Mouse (Mus musculus) cerebellum, postnatal 10 days (tissue): ENCODE results near the gene Tmprss13.
A peak's percentile ranks its signal among the peaks of the same experiment; 100 is the strongest.

Experiments used
- DNase-seq, 2 experiments: peaks; one replicate each; pipeline ENCODE4 v3.0.0; 2021; ENCODE audit warnings: mixed read lengths in 2 of 2

Tmprss13 gene

GRCm38 (mm10) chr9:45337406-45337805 lies 18.5 kb downstream of the Tmprss13 start:
- no peak for DNase-seq

GRCm38 (mm10) chr9:45343066-45343465 lies 24.2 kb downstream of the Tmprss13 start:
- peak; percentile 69 to 71 for DNase-seq

DNA sequence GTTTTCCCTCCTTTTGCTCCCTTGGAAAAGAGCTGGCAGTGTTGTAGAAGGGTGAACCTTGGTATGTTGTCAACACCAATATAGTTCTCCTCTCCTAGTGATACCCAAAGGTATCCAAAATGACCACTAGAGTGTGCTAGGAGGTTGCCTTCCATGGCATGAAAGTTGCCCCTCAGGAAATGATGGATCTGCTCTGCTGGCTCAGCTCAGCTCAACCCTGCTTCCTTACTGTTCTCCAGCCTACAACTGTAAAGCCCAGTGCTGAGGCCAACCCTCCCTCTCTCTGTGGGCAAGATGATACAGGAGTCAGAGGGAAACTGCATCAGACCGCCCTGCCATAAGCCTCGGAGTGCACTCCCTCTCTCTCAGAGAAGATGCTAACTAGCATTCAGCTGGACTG lies 26.6 kb downstream of the Tmprss13 start:
- DNase-seq = peak; percentile 80 to 88

GRCm38 (mm10) chr9:45346276-45346675 lies 27.4 kb downstream of the Tmprss13 start:
- peak; percentile 81 to 89 for DNase-seq

DNA sequence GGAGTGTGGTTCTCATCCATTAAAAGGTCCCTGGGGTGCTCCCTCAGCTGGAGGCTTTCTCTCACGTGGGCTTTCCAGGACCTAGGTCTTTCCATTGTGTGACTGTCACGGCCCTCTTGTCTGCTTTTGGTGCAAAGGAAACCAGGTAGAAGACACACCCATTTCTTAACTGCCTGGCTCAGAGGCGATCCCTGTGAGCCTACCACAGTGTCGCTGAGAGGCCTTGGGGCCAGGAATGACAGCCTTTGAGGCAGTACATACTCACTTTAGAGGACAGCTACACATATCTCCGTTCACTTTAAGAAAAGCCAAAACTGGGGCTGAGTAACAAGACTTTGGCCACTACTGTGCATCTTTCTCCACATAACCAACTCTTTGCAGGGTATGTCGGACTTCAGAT lies 29.7 kb downstream of the Tmprss13 start:
- no peak for DNase-seq

DNA sequence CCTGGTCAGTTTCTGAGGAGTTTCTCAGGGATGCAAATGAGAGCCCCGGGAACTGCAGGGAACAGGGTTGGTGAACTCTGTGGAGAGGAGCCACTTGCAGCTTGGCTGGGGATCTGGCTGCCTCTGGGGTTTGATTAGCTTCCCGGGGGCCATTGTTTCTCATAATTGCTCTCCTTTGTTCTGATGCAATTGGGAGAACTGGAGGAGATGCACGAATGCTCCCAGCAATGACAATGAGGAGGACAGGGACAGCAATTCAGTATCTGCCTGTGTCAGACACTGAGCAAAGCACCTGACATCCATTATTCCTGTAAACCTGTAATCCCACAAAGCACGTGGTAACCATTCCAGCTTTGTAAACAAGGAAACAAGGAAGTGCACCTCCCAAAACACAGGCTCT lies 30.3 kb downstream of the Tmprss13 start:
- DNase-seq = no peak

DNA sequence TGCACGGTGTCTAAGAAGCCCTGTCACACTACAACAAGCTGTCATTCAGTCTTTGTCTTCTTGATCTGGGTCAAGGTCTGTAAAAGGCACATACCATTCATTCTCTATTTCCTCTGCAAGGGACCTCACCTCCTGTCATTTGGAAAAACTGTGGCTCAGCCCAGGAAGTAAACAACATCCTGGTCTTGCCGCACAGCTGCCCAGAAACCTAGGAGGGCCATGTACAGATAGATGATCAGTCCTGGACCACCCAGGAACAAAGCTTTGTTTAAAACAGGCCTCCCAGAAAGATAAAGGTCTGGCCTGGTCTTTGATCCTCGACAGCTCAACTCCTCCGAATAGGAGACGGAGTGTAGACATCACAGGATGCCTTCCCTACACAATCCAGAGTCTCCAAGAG lies 31.0 kb downstream of the Tmprss13 start:
- no peak for DNase-seq

- no peak for DNase-seq
Measured at GRCm38 (mm10) chr9:45355192-45355591, 36.3 kb downstream of the Tmprss13 start.

DNA sequence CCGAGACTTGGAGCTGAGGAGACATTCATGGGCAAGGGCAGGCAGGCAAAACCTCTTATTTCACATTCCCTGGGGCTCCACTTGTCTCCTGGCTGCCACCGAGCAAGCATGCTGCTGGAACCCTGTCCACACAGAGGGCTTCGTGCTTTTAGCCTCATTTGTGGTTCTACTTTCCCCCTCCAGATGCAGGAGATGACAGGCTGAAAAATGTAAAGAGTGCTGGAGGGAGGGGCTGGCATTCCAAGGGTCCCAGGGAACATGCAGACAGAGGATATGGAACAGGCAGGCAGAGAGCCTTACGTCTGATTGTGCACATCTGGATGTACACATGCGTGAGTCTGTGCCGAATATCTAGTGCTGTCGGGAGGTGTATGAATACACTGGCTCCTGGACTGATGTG lies 39.5 kb downstream of the Tmprss13 start:
- DNase-seq = no peak

DNA sequence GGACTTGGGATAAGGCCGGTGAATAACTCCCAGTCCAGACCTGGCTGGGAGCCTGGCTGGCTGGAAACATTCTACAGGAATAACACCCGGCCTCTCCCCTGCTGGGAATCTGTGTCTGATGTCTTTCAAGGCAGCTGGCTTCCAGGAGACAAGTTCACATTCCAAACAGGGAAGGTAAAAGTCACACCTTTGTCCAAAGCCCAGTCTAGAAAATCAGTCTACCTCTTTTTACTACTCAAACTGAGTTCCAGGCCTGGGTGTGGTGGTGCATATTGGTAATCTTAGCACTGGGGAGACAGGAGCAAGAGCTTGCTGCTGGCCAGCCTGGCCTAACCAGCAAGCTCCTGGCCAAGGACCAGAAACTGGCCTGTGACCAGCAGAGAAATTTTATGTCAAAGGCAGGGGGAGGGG lies 43.2 kb downstream of the Tmprss13 start:
- DNase-seq = peak; percentile 90 to 94

GRCm38 (mm10) chr9:45363639-45364214 lies 44.8 kb downstream of the Tmprss13 start:
- peak; percentile 73 to 84 for DNase-seq

DNA sequence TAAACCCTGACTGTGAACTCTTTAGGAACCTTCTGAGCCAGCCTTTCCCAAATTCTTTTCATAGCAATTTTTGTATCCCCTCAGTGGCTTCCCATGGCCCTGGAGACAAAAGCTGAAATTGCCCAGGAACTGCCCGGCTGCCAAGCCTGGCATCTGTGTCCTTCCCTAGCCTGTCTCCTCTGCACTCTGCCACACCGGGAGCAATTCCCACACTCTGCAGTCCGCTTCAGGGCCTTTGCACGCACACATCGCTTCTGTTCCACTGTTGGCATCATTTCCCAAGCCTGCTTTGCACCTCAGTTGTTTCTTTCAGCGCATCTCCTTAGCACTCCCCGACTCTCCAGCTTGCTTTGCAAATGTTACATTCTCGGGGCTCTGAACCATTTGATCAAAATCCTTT lies 48.8 kb downstream of the Tmprss13 start:
- DNase-seq = peak; percentile 46 to 68

GRCm38 (mm10) chr9:45368341-45368901 lies 49.5 kb downstream of the Tmprss13 start:
- DNase-seq = peak in 1 of 2 experiments; percentile 30

GRCm38 (mm10) chr9:45370117-45370561 lies 51.2 kb downstream of the Tmprss13 start, which contains the start of gene Fxyd6:
Gene Fxyd6, plus strand, starts transcription at chr9:45370185.
- DNase-seq = peak; percentile 82 to 86

DNA sequence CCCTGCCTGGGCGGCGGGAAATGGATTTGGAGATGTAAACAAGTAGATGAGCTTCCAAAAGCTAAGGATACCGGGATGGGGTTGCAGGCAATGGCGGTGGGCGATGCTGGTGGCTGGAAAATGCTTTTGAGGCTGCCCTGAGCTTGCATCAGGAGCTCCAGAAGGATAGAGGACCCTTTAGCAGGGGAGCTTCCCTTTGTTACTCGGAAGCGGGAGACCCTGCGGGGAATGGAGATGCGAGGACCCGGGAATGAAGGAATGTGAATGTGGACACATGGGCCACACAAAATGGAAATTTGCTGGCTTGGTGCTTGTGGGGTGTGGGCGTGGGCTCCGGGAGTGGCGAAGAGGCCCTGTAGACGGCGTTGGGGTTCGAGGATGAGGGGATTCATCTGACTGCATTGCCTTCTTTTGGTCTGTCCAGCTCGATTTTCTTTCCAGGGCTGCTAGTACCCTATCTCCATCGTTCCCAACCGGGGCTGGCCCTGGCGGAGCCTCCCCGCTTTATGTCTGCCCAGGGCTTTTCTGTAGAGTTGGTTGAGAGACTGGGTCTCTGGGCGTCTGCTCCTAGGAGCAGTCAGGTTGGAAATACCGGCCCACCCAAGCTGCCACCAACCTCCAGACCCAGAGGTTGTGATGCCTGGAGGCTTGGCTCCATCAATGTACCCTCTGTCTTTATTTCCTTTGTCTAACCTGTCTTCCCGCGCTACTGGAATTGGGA lies 51.9 kb downstream of the Tmprss13 start:
- DNase-seq = peak; percentile 42 to 56

DNA sequence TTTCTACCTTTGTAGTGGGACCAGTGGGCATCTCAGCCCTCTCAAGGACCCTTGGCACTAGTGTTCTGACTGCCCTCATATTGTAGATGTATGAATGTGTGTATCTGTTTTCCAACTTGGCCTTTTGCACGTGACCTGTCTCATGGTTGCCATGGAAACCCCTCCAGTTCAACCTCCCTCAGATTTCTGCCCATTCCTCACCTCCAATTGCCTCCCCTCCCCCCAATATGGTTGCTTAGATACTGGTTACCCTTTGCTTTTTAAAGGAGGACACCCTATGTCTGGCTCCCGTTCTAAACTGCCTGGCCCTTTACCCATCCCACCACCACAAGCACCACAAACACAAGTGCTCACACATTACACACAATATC lies 52.4 kb downstream of the Tmprss13 start:
- peak; percentile 81 to 85 for DNase-seq

DNA sequence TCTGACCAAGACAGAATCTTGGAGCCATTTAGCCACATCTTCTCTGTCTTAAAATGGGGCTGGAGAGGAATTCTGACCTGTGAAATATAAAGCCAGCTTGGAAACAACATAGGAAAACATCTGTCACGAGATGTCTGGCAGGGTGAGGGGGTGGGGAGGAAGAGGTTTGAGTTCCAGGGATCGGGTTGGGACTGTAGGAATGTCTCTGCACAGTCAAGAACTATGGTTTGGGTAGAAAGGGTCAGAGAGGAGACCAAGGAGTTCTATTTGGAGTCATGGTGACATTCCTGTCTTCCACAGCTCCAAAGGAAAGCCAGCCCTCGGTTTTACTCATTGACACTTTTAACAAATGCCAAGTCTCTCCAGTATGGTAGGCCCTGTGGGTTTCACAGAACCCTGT lies 55.0 kb downstream of the Tmprss13 start:
- DNase-seq = no peak

DNA sequence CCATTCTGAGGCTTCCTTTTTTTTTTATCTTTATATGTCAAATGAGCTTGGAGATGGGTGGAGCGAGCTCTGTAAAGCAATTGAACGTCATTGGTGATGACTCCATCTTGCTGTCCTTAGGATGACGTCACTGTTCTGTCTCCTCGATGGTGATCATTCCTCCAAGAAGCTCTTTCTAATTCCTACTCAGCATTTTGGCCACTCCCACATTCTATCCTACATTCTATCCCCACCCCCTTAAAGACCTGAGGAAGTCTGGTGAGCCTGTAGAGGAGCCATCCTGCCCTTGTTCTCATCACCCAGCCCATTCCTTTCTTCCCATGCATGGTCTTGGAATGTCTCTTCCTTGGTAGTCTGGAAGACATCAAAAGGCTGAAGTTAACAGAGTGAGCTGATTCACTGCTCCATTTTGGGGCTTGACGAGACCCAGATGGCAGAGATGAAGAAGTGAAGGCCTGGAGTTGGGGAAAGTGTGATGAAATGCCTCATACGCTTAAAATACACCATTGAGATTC lies 56.1 kb downstream of the Tmprss13 start:
- DNase-seq = no peak

GRCm38 (mm10) chr9:45376427-45376826 lies 57.5 kb downstream of the Tmprss13 start:
- DNase-seq = peak; percentile 55 to 60

GRCm38 (mm10) chr9:45376883-45377282 lies 58.0 kb downstream of the Tmprss13 start:
- DNase-seq = peak; percentile 87 to 90

GRCm38 (mm10) chr9:45380411-45381251 lies 61.7 kb downstream of the Tmprss13 start:
- DNase-seq = peak; percentile 88 to 94

DNA sequence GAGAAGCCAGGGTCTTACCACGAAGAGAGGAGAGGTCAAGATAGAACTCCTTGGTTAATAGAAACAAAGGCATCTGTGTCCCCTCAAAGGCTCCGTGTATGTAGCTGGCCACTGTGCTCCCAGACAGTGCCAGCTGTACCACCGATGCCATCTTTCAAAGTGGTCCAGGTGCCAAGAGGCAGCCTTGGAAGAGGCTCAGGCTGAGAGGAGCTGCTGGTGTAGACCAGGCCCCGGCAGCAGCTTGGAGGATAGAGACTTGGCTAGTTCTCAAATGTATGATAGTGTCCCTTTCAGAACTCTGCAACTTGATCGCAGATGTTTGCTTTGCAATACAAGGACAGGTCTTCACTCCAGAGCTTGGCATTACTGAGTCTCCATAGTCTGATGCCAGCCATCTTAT lies 63.4 kb downstream of the Tmprss13 start:
- peak; percentile 86 to 91 for DNase-seq

GRCm38 (mm10) chr9:45382834-45383233 lies 63.9 kb downstream of the Tmprss13 start:
- DNase-seq = peak; percentile 58 to 62
